Mouse (Mus musculus): Measurements from ENCODE around the gene 4930404N11Rik. TPM values are rescaled to one million over a fixed set of nuclear protein-coding genes. Genes with fewer than 3 reads are reported as not detected.
A peak's percentile ranks its signal among the peaks of the same experiment; 100 is the strongest.

Gene 4930404N11Rik
- polyA plus RNA-seq, 1 experiment, result 3.2 TPM

- Histone ChIP-seq H3K9me3 (ENCODE audit: control insufficient read depth, low read length) (peaks cover 10% of the 10 kb centered on the region; the same call in 1 of the 2 replicates), H3K4me1 (ENCODE audit: control insufficient read depth) (peaks cover 62% of the 10 kb centered on the region), H3K27me3 (ENCODE audit: control insufficient read depth) (peaks cover 54% of the 10 kb centered on the region), H3K36me3 (ENCODE audit: control insufficient read depth) (peaks cover 32% of the 10 kb centered on the region), H3K4me3 (replicated peaks) (no peak overlapping the region)
- TF ChIP-seq GATA1 (IDR thresholded peaks at IDR 0.05; ENCODE audit: low read length), result no peak
- TF ChIP-seq TAL1 (IDR thresholded peaks at IDR 0.05; ENCODE audit: low read length), result no peak
Measured at GRCm38 (mm10) chr10:81344421-81345161, 21.0 kb downstream of the 4930404N11Rik start.

- H3K9me3 ChIP-seq (ENCODE audit: control insufficient read depth, low read length), result peaks cover 11% of the 10 kb centered on the region; the same call in 1 of the 2 replicates
- no peak for TF ChIP-seq TAL1 (IDR thresholded peaks at IDR 0.05; ENCODE audit: low read length)
- TF ChIP-seq GATA1 (IDR thresholded peaks at IDR 0.05; ENCODE audit: low read length), result no peak
- H3K4me1 ChIP-seq (ENCODE audit: control insufficient read depth), result peaks cover 49% of the 10 kb centered on the region
- H3K36me3 ChIP-seq (ENCODE audit: control insufficient read depth), result peaks cover 21% of the 10 kb centered on the region
- H3K27me3 ChIP-seq (ENCODE audit: control insufficient read depth), result peaks cover 62% of the 10 kb centered on the region
- peak within 1 kb of the TSS; percentile 33 for H3K4me3 ChIP-seq (replicated peaks)
Measured at GRCm38 (mm10) chr10:81342686-81343505, 22.7 kb downstream of the 4930404N11Rik start, which contains the start of gene Gipc3. Gene Gipc3 (minus strand): TSS chr10:81343266.

GRCm38 (mm10) chr10:81341333-81341949 is 24.2 kb downstream of the 4930404N11Rik start:
- Histone ChIP-seq H3K9me3 (ENCODE audit: control insufficient read depth, low read length) (peaks cover 17% of the 10 kb centered on the region; the same call in 1 of the 2 replicates), H3K4me1 (ENCODE audit: control insufficient read depth) (peaks cover 34% of the 10 kb centered on the region), H3K27me3 (ENCODE audit: control insufficient read depth) (peaks cover 71% of the 10 kb centered on the region), H3K4me3 (replicated peaks) (no peak overlapping the region), H3K36me3 (ENCODE audit: control insufficient read depth) (peaks cover 8% of the 10 kb centered on the region)
- no peak for TF ChIP-seq TAL1 (IDR thresholded peaks at IDR 0.05; ENCODE audit: low read length)
- TF ChIP-seq GATA1 (IDR thresholded peaks at IDR 0.05; ENCODE audit: low read length), result no peak

DNA sequence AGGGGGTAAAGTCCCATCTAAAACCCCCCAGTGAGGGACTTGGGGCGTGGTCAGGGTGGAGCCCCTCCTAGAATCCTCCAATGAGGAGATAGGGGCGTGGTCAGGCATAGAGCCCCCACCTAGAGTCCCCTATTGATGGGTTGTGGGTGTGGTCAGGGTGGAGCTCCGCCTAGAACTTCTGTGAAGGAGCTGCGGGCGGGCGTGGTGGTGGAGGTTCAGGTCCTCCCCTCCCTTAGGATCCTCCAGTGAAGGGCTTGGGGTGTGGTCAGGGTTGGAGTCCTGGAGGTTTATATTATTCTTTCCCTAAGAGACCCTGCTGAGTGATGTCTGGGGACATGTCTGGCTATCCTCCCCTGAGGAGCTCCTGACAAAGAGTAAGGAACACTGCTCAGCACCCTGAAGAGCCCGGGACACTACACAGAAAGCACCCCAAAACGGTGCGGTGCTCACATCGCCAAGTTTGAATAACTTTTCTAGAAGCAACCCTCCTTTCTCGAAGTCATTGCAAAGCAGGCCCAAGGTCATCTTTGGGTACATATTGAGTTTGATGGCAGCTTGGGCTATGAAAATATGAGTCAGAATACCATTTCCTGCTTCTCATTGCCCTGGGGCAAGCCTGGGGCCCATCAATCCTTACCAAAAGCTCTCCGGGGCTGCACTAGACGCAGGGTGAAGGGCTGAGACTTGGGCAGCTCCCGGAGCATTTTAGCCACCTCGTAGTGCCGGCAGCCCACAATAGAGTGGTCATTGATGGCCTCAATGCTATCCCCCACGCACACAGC is 24.9 kb downstream of the 4930404N11Rik start:
- Histone ChIP-seq H3K36me3 (ENCODE audit: control insufficient read depth) (peaks cover 2% of the 10 kb centered on the region), H3K4me1 (ENCODE audit: control insufficient read depth) (peaks cover 28% of the 10 kb centered on the region), H3K9me3 (ENCODE audit: control insufficient read depth, low read length) (peaks cover 17% of the 10 kb centered on the region; the same call in 1 of the 2 replicates), H3K27me3 (ENCODE audit: control insufficient read depth) (peaks cover 67% of the 10 kb centered on the region), H3K4me3 (replicated peaks) (no peak overlapping the region)
- TF ChIP-seq TAL1 (IDR thresholded peaks at IDR 0.05; ENCODE audit: low read length) (no peak), GATA1 (IDR thresholded peaks at IDR 0.05; ENCODE audit: low read length) (no peak)

- no peak for TF ChIP-seq GATA1 (IDR thresholded peaks at IDR 0.05; ENCODE audit: low read length)
- TF ChIP-seq TAL1 (IDR thresholded peaks at IDR 0.05; ENCODE audit: low read length), result no peak
- peaks cover 19% of the 10 kb centered on the region for H3K4me1 ChIP-seq (ENCODE audit: control insufficient read depth)
- peaks cover 7% of the 10 kb centered on the region; the same call in 1 of the 2 replicates for H3K9me3 ChIP-seq (ENCODE audit: control insufficient read depth, low read length)
- H3K4me3 ChIP-seq (replicated peaks), result no peak overlapping the region
- H3K36me3 ChIP-seq (ENCODE audit: control insufficient read depth), result no peaks in the 10 kb centered on the region
- peaks cover 39% of the 10 kb centered on the region for H3K27me3 ChIP-seq (ENCODE audit: control insufficient read depth)
Measured at GRCm38 (mm10) chr10:81336558-81336957, 29.1 kb downstream of the 4930404N11Rik start.

DNA sequence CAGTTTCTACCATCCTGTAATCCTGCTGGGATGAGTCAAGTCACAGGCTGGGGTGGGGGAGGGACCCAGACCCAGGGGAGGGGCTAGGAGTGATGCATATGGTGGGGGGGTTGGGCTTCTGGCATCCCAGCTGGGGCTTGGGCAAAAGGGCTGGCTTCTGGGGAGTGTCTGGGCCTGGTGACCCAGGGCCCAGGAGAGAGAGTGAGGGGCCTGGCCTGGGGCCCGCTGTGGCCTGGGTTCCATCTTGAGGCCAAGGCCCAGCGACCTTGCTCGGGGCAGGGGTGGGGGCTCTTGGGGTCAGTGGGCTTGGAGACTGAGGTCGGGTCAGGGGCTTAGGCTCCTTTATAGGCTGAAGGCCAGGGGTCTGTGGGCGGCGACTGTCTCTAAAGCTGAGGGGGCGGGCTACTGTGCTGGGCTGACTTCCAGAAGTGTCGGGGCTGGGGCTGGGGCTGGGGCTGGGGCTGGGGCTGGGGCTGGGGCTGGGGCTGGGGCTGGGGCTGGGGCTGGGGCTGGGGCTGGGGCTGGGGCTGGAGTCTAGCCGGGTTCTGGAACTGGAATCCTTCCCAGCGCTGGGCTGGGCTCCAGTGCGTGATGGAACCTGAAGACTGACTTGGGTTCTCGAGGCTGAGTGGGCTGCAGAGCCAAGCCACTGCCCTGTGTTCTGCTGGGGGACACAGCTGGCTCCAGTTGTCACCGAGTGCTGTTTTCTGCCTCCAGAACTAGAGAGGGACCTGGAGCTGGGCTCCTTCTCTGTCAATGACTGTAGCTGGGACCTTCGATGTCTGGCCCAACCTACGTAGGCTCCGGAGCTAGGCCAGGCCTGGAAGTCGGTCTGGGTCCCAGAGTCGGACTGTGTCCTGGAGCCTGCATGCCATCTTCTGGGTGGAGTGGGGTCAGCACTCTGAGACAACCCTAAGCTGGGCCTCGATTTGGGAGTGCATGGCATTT is 29.9 kb downstream of the 4930404N11Rik start:
- no peak for TF ChIP-seq TAL1 (IDR thresholded peaks at IDR 0.05; ENCODE audit: low read length)
- TF ChIP-seq GATA1 (IDR thresholded peaks at IDR 0.05; ENCODE audit: low read length), result no peak
- peaks cover 33% of the 10 kb centered on the region for H3K27me3 ChIP-seq (ENCODE audit: control insufficient read depth)
- peaks cover 10% of the 10 kb centered on the region for H3K4me1 ChIP-seq (ENCODE audit: control insufficient read depth)
- no peak overlapping the region for H3K4me3 ChIP-seq (replicated peaks)
- H3K36me3 ChIP-seq (ENCODE audit: control insufficient read depth), result no peaks in the 10 kb centered on the region
- H3K9me3 ChIP-seq (ENCODE audit: control insufficient read depth, low read length), result peaks cover 7% of the 10 kb centered on the region; the same call in 1 of the 2 replicates

DNA sequence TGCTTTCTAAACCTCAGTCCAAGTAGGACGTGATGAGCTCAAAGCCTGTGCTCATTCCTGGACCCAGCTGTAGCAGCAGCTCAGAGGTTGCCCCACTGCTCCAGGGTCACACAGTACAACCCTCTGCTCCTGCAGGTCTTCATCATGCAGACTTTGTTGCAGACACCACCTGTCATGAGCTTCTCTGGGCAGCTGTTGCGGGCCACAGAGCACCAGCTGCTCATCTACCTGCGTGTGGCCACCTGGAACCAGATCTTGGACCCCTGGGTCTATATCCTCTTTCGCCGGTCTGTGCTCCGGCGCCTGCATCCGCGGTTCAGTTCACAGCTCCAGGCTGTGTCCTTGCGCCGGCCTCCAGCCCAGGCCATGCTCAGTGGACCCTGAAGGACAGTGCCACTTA is 31.3 kb downstream of the 4930404N11Rik start:
- peaks cover 7% of the 10 kb centered on the region for H3K4me1 ChIP-seq (ENCODE audit: control insufficient read depth)
- peaks cover 7% of the 10 kb centered on the region; the same call in 1 of the 2 replicates for H3K9me3 ChIP-seq (ENCODE audit: control insufficient read depth, low read length)
- no peak for TF ChIP-seq TAL1 (IDR thresholded peaks at IDR 0.05; ENCODE audit: low read length)
- no peak for TF ChIP-seq GATA1 (IDR thresholded peaks at IDR 0.05; ENCODE audit: low read length)
- H3K4me3 ChIP-seq (replicated peaks), result no peak overlapping the region
- H3K27me3 ChIP-seq (ENCODE audit: control insufficient read depth), result peaks cover 33% of the 10 kb centered on the region
- H3K36me3 ChIP-seq (ENCODE audit: control insufficient read depth), result peaks cover 2% of the 10 kb centered on the region
